Mouse (Mus musculus): ENCODE data around the gene Pdlim5. TPM values are rescaled to one million over a fixed set of nuclear protein-coding genes. Genes with fewer than 3 reads are reported as not detected.
"Not testable (repeated sequence)": the region's sequence is repeated elsewhere in the genome, so short reads cannot be mapped to it uniquely, and the experiment has no call there.

Gene Pdlim5
- polyA plus RNA-seq, 1 experiment from 2014 or later: 29.1 TPM

DNA sequence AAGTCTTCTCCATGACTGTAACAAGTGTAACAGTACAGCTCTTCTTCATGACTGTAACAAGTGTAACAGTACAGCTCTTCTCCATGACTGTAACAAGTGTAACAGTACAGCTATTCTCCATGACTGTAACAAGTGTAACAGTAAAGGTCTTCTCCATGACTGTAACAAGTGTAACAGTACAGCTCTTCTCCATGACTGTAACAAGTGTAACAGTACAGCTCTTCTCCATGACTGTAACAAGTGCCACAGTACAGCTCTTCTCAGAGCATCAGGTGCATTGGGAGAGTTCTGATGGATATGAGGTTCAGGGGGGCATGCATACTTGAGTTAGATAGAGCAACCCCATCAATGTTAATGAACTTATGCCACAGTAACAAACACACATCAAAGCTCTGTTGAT, 203.9 kb downstream of the Pdlim5 start:
- not testable (repeated sequence) for H3K27me3 ChIP-seq (replicated peaks; ENCODE audit: control insufficient read depth, insufficient read depth, low read length); DNase-seq (ENCODE audit: low spot score); H3K4me2 ChIP-seq; H3K4me3 ChIP-seq (ENCODE audit: low read depth, low read length); H3K36me3 ChIP-seq (ENCODE audit: control insufficient read depth, insufficient read depth, low read length); H3K4me1 ChIP-seq (replicated peaks; ENCODE audit: control insufficient read depth, insufficient read depth, low read length); H3K9me3 ChIP-seq (ENCODE audit: control insufficient read depth, low read length); ATAC-seq (replicated peaks; ENCODE audit: low FRiP score); H3K27ac ChIP-seq (ENCODE audit: low read depth, low read length); H3K9ac ChIP-seq (ENCODE audit: low read depth, low read length)

Other genes starting within 250 kb of the Pdlim5 start
- 1.1 and 1.3 TPM in 2 replicates for gene Bmpr1b, start 226.3 kb downstream of the Pdlim5 start, polyA plus RNA-seq (2014; fragmentation: Nextera tagmentation; extraction: Ambion mirVana)
- gene Gbp5, start 98.3 kb upstream of the Pdlim5 start, polyA plus RNA-seq (2014; fragmentation: Nextera tagmentation; extraction: Ambion mirVana): 0.05 TPM in 1 of 2 replicates, not detected in the other
- gene Gbp7, start 134.6 kb upstream of the Pdlim5 start, polyA plus RNA-seq (2014; fragmentation: Nextera tagmentation; extraction: Ambion mirVana): 3.4 TPM in 2 replicates
- gene Gbp3, start 164.3 kb upstream of the Pdlim5 start, polyA plus RNA-seq (2014; fragmentation: Nextera tagmentation; extraction: Ambion mirVana): 0.58 and 0.90 TPM in 2 replicates
- gene Gbp2b, start 199.2 kb upstream of the Pdlim5 start, polyA plus RNA-seq (2014; fragmentation: Nextera tagmentation; extraction: Ambion mirVana): not detected in 2 replicates
- 2.1 and 2.4 TPM in 2 replicates for gene Gbp2, start 224.9 kb upstream of the Pdlim5 start, polyA plus RNA-seq (2014; fragmentation: Nextera tagmentation; extraction: Ambion mirVana)